Mouse (Mus musculus) heart, postnatal 36 days (tissue): ENCODE measurements around the gene Adgra1. TPM values are rescaled to one million over a fixed set of nuclear protein-coding genes. Genes with fewer than 3 reads are reported as not detected.

Experiments
- DNase-seq, 2 experiments: peaks; one replicate each; pipeline ENCODE4 v3.0.0; 2021 to 2022
- intact Hi-C: fragments of 180-260 bp; cut with DNase I; formaldehyde crosslinking; loops from one replicate; pipeline ENCODE4 v1.15.1; 2025
- total RNA-seq, 2 experiments: library from RNA; stranded (reverse); gene quantifications; 2 replicates each; pipeline ENCODE4 v1.2.3; 2021

The Adgra1 gene
- total RNA-seq, 2 experiments from 2014 or later: not detected

DNA sequence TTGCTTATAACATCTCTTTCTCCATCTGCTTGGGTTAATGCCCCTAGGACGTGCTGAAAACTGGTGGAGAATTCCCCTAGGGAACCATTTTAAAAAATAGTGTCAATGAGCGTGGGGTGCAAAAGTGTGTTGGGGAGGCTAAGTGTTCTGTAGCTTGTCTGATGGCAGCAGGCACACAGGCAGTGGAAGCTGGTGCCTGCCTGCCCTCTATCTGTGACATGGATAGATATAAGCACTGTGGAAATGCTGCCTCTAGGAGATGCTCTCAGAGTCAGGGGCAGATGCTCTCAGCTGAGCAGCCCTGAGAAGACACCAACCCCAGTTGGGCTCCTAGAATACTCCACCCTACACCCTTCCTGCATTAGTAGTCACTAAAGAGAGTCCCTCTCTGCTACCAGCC, 11.1 kb downstream of the Adgra1 start:
- no peak for DNase-seq
- intact Hi-C loops: no loop called here

DNA sequence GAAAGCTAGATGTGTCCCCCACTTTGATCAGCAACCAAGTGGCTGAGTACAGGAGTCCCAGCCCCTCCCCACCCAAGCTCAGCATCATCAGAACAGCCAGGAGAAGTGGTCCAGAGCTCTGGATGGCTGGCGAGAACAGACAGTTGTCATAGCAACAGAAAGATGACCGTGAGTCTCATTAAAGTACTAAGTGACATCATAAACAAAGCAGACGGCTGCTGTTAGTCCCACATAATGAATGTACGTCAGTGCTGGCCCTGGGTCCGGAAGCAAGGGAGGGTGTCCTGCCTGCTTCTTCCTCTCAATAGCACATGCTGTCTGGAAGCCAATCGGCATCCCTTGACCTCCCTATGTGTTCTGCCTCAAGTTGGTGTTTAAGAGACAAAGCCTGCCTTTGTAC, 16.2 kb downstream of the Adgra1 start:
- intact Hi-C loops: no loop called here

DNA sequence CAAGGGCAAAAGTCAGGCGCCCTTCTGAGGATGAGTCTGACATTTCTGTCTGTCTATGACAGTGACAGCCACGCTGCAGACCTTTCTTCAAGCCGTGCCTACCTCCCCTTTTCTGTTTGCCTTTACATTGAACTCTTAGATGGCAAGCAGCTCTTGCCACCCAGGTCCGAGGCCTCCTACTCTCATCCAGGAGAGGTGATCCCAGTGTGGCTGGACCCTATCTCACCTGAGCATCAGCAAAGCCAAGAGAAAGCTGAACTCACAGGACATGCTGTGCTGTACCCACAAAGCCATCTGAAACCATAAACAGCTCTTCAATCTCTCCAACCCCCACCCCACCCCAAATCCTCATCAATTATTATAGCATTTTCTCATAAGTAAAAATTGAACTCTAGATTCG, 16.7 kb downstream of the Adgra1 start:
- no peak for DNase-seq
- intact Hi-C loops: no loop called here

More for the DNA sequence above, 16.2 kb downstream of the Adgra1 start:
- DNase-seq: no peak

DNA sequence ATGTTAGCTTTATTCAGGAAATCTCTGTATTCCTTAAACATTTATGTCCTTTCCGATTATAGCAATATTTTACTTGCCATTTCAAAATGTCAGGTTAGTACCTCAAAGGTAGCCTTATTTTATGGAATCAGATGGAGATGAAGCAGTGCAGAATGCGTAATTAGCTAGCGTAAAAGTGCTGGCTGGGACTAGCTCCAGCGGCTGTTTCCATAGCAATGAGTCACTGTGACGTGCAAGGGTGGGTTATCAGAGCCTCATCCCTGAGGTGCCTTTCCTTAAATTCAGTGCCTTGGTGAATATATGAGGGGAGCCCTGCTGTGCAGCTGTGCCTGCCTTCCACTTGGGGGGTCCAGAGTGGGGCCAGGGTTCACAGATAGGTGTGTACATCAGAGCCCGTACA, 17.1 kb downstream of the Adgra1 start:
- DNase-seq: no peak
- intact Hi-C loops: no loop called here

DNA sequence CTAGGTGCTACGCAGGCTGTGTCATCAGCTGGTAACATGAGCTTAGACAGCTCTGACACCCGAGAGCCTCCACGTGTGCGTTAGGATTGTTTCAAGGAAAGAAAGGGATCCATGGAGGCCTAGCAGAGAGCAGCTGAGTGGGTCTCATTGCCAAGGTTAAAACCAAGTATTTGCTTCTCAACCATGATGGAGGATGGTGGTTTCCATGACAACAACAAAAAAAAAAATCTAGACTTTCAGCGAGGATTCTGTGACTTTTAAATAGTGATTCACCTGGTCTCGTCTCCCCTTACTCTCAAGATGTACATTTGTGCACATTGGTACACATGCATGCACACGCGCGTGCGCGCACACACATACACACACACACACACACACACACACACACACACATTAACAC, 21.3 kb downstream of the Adgra1 start:
- DNase-seq: no peak

DNA sequence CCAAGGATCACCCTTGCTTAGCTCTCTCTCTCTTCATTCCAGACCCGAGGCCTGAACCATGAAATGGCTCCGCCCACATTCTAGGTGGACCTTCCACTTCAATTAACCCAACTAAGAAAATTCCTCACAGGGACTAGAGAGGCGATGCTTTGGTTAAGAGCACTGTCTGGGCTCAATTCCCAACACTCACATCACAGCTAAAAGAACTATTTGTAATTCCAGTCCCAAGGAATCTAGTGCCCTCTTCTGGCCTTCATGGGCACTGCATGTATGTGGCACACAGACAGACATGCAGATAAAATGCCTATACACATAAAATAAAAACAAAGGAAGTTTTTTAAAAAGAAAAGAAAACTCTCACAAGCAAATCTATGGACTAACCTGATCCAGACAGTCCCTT, 27.4 kb downstream of the Adgra1 start:
- DNase-seq: peak; percentile 65 to 75
- intact Hi-C loops: loop anchor here (1.0 to 2.0 kb wide), 2 partner anchors 158 to 213 kb away; no protein-coding TSS in a partner anchor

More for the DNA sequence above, 21.3 kb downstream of the Adgra1 start:
- intact Hi-C loops: no loop called here

DNA sequence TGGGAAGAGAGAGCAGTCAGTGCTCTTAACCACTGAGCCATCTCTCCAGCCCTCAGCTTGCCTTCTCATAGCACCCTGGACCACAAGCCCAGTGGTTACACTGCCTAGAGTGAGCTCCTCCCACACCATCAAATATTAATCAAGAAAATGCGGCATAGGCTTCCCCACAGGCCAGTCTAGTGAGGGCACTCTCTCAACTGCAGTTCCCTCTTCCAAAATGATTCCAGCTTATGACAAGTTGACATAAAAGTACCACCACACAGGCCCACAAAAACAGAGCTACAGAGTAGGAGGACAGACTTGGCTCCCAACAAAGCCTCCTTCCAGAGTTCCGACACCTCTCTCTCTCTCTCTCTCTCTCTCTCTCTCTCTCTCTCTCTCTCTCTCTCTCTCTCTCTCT, 29.1 kb downstream of the Adgra1 start:
- intact Hi-C loops: no loop called here
- no peak for DNase-seq

DNA sequence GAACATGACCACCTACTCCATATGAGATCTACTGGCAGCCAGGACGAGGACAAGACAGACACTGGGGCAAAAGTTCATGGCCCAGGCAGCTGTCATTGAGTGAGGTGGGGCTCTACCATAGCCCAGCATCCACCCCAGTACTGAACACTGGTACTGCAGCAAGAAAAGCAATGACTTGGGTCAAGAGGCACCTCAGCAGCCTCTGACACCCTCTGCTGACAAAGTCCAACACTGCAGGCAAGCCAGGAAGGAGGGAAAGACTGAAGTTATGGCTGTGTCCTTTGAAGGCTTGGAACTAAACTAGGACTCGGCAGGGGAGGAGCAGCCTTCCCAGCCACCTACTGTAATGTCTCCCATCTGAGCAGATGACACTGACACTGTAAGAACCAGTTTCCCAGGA, 30.3 kb downstream of the Adgra1 start:
- intact Hi-C loops: no loop called here
- no peak for DNase-seq

DNA sequence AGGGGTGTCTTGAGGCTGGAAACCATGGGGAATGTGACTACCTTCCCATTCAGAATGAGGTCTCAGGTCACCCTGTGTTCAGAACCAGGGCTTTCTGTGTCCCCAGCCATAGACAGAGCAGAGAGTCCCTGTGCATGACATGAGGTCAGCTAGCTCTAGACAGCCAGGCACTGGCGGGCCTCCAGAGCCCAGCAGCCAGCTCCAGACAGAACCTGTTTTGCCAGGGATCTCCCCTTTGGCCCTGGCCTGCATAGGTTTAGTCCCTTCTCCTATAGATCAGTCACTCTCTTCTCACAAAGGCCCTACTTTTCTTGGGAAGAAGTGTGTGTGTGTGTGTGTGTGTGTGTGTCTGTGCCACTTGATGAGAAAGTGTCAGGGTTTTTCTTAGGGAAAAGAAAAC, 30.9 kb downstream of the Adgra1 start:
- intact Hi-C loops: no loop called here
- no peak for DNase-seq

DNA sequence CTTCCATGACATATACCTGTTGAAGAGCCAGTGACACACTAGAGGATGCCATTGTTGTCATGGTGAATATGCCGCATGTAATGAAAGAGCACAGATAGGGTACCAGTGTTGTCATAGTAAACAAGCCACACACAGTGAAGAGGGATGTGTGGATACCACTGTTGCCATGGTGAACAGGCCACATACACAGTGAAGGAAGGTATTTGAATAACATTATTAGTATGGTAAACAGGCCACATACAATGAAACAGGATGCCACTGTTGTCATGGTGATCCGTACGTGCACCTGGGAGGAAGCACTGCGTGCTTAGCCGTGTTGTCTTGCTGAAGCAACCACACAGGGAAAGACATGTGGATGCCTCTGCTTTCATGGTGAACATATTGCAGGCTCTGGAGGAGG, 37.0 kb downstream of the Adgra1 start:
- intact Hi-C loops: no loop called here
- no peak for DNase-seq

DNA sequence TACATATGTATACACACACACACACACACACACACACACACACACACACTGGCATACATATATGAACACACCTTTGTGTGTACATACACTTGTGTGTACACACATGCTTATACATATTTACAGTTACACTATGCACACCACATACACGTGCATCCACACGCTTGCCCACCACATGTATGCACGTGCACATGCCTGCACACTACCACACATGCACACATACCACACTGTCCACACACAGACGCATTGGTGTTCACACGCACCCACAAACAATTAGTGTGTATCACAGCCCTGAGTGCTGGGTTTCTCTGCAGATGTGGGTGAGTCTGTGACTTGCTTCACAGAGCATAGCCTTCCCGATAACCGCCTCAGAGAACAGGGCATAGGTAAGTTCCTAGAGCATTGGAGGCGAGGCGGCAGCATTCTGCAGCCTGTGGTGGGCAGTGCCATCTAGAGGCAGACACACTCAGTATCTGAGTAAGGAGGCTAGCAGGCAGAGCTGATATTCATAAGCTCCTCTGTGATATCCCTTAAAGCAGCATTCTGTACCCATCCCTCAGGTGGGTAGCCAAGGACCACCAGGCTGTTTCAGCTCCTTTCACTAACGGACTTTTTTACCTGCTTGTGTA, 43.3 kb downstream of the Adgra1 start:
- intact Hi-C loops: no loop called here
- no peak for DNase-seq

DNA sequence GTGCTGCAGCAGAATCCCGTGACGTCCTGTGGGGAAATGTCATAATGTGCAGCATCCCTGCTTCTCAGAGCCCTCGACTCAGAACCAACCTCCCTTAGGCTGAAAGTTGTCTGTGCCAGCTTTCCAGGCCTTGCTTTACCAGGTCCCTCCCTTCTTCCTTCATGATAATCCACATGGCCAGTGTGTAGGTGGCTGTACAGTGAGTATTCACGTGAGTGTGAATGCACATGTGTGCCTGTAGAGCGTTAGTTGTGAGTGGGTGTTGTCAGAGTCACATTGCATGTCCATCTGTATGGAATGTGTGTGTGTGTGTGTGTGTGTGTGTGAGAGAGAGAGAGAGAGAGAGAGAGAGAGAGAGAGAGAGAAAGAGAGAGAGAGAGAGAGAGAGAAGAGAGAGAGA, 44.1 kb downstream of the Adgra1 start:
- intact Hi-C loops: no loop called here
- DNase-seq: no peak

DNA sequence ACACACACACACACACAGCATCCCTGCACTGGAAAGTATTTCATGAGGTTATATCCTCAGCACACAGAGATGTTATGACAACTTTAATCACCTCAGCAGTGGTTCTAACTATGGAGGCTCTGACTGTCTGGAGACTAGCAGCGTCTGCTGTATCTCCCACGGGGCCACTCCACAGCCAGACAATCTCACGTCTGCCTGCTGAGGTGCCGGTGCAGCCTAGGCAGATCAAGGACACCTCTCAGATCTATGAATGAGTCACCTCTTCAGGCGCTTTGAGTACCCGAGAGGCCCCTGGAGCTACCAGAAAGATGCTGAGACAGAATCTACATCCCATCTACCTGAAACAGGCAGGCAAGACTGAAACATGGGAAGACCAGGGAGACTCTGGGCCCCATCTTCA, 44.6 kb downstream of the Adgra1 start:
- DNase-seq: no peak
- intact Hi-C loops: no loop called here

DNA sequence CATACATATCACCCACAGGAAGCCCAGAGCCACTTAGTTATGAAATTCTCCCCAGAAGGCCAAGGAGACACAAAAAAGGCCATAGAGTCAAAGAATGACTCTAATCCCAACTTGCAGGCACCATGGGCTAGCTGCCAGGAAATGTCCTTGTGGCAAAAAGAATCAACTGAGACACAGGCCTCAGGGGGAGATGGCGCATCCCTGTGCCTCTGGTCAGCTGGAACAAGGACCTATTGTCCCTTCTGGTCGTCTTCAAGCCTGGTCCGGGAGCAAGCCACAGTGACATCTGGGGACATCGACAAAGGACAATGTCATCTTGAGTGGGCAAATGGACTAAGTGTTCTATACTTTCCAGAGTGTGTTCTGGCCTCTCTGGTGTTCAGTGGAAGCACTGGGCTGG, 49.6 kb downstream of the Adgra1 start:
- intact Hi-C loops: no loop called here
- no peak for DNase-seq

DNA sequence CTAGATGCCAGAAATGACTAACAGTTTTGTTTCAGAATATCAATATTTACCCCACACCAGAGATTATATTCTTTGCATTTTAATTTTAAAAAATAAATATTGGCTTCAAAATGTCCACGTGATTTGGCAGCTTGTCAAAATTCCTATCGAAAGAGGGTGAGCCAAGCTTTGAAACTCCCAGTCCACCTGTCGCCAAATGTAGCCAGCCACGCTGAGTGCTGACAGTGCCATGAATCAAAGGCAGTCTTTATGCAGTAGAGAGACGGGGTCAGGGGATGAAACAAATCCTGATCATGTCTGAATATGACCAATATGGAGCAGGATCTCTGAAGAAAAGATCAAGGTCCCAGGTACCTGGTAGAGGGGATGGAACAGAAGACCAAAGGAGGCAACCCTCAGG, 57.8 kb downstream of the Adgra1 start:
- intact Hi-C loops: no loop called here
- DNase-seq: no peak

DNA sequence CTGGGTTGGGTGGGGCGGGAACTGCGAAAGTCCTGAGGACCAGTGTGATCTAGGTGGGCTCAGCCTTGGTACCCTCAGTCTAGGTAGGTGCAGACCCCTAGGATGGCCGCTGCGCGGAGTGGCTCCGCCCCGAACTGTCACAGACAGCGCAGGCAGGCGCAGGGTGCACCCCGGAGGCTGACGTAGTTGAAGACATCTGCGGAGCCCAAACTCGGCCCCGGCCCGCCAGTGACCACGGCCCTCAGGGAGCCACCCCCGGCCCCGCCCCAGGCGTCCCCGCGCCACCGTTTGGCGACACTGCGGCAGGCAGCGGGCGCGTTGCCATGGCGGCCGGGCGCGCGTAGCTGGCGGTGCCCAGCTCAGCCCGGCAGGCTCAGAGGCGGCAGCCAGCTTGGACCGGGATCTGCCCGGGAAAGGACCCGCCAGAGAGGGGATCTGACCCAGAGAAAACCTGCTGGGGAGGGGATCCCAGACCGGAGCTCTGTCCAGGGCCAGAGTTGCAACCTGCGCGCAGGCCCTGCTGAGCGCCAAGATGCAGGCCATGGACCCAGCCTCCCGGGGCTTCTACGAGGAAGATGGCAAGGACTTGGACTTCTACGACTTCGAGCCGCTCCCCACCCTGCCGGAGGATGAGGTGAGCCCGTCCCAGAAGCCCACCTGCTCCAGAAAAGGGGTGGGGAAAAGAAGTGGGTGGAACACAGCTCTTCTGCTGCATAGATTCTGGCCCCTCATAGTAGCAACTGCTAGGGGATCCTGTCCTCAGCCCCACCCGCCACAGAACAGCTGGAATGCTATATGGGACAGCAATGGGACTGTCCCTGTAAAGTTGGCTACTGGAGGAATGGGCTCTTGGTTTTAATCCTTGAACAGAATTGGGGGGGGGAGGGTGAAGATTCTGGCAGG, 60.9 kb downstream of the Adgra1 start, which contains the start of gene Kndc1:
TSS of gene Kndc1 (plus strand) at position 42 of the 903 bp plus-strand sequence.
- peak; percentile 15 to 28 for DNase-seq

DNA sequence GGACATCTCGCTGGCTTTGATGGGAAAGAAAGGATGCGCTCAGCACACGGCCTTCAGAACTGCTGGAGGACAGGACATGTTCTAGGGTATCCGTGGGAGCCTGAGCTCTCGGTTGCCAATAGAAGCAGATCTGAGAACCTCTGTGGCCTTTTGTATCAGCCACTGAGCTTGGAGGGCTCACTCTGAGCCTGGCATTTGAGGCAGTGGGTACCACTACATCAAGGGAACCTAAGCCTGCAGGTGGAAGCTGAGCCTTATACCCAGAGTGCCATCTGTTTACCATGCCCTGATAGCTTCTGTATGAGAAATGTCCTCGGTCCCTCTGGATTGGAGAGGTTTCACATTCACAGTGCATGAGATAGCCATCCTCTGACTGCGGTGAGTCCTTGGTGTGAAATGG, 62.3 kb downstream of the Adgra1 start:
- DNase-seq: no peak
- intact Hi-C loops: no loop called here

More for the DNA sequence above, 60.9 kb downstream of the Adgra1 start, which contains the start of gene Kndc1:
- intact Hi-C loops: no loop called here

DNA sequence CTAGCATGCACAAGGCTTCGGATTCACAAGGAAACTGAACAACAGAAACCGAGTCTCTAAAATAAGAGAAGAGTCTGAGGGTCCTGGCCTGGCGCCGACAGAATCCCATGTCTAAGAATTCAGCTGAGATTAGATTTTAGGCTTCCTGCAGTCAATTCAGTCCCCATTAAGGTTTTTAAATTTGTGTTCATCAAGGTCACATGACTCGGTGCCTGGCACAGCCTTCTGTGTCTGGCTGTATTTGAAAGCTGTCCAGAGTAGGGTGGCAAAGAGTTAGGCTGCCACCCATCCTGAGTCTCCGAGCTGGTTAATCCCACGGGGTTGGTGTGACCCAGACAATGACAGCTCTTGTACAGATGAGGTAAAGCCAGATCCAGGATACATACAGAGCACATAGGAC, 62.8 kb downstream of the Adgra1 start:
- DNase-seq: no peak
- intact Hi-C loops: no loop called here

DNA sequence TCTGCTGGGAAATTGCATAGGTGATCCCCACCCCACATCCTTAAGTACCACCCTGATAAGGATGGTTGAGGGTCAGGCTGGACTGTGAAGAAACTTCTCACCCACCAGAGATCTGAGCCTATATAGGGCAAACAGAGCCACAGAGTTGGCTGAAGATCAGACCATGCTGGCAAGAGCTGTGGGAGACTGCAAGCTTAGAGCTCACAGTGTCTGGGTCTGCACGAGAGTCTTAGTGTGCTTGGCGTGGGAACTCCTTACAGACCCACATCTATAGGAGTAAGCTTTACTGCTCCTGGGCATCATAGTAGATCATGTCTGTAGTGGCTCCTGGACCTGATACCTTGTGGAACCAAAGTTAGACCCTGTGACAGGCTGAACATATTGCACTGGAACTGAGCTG, 64.6 kb downstream of the Adgra1 start:
- intact Hi-C loops: no loop called here
- no peak for DNase-seq

DNA sequence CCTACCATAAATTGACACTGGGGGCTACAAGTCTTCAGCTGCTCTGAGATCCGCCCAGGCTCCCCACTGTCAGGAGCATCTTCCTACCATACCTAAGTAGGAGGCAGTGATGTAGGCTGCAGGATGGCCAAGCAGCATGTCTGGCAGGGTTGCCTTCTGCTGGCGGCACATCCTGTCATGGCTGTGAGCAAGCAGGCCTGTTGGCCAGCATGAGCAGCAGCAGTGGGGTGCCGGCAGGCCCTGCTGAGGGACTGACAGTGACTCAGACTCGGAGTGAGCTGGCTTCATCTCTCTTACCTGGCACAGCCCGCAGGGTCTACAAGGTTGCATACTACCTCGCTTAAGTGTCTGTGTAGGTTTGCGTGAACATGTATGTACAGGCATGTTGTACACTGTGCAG, 65.5 kb downstream of the Adgra1 start:
- no peak for DNase-seq
- intact Hi-C loops: no loop called here

DNA sequence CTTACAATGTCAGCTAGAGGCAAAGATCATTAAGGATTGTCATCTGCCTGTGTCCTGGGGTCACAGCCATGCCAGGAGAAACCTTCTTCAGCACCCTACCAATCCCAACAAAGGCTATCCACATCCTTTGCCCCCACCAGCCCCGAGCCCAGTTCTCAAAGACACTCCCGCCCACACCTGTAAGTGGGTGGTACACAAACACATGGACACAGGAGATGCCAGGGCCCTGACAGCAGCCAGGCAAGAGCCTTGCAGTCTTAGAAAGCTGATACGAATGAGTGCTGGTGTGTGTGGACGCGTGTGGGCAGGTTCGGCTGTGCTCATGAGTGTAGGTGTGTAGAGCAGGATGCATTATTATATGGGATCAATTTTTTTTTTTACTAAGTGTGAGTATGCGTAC, 66.5 kb downstream of the Adgra1 start:
- intact Hi-C loops: no loop called here
- no peak for DNase-seq

DNA sequence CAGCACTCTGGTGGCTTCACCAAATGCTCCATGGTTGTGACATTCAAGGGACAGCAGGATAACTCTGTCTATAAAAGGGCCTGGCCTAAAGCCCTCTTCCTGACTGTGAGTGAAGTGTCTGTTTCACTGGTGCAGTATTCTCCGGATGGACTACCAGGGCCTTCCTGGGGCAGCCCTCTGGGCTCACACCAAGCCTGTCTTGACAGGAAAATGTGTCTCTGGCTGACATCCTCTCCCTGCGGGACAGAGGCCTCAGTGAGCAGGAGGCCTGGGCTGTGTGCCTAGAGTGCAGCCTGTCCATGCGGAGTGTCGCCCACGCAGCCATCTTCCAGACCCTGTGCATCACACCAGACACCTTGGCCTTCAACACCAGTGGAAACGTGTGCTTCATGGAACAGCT, 66.9 kb downstream of the Adgra1 start:
- DNase-seq: no peak
- intact Hi-C loops: no loop called here
